Mouse (Mus musculus): ENCODE results near the gene Hoxa6. TPM values are rescaled to one million over a fixed set of nuclear protein-coding genes. Genes with fewer than 3 reads are reported as not detected.

The Hoxa6 gene
- total RNA-seq, 2 experiments from 2014 or later = 1.3 to 1.8 TPM

GRCm38 (mm10) chr6:52186500-52186899, 22.0 kb downstream of the Hoxa6 start:
- intact Hi-C loops (cut with DNase I) = no loop called here
- no peak for DNase-seq

GRCm38 (mm10) chr6:52185834-52186233, 22.7 kb downstream of the Hoxa6 start:
- intact Hi-C loops (cut with DNase I) = no loop called here
- no peak for DNase-seq

- intact Hi-C loops (cut with DNase I) = no loop called here
These were observed 23.3 kb downstream of the Hoxa6 start for GRCm38 (mm10) chr6:52185222-52185621.

GRCm38 (mm10) chr6:52184668-52185067, 23.9 kb downstream of the Hoxa6 start:
- DNase-seq = no peak
- intact Hi-C loops (cut with DNase I) = no loop called here

More at GRCm38 (mm10) chr6:52185222-52185621, 23.3 kb downstream of the Hoxa6 start:
- no peak for DNase-seq

- no peak for DNase-seq
- intact Hi-C loops (cut with DNase I) = no loop called here
These were observed 25.0 kb downstream of the Hoxa6 start for GRCm38 (mm10) chr6:52183311-52184080.

GRCm38 (mm10) chr6:52182793-52183192, 25.7 kb downstream of the Hoxa6 start:
- no peak for DNase-seq
- intact Hi-C loops (cut with DNase I) = no loop called here

GRCm38 (mm10) chr6:52182030-52182429, 26.5 kb downstream of the Hoxa6 start:
- intact Hi-C loops (cut with DNase I) = no loop called here
- DNase-seq = no peak

GRCm38 (mm10) chr6:52180726-52181125, 27.8 kb downstream of the Hoxa6 start:
- intact Hi-C loops (cut with DNase I) = no loop called here
- no peak for DNase-seq

GRCm38 (mm10) chr6:52180213-52180710, 28.3 kb downstream of the Hoxa6 start:
- intact Hi-C loops (cut with DNase I) = no loop called here
- no peak for DNase-seq

GRCm38 (mm10) chr6:52179690-52180089, 28.8 kb downstream of the Hoxa6 start:
- no peak for DNase-seq
- intact Hi-C loops (cut with DNase I) = no loop called here

GRCm38 (mm10) chr6:52178918-52179665, 29.4 kb downstream of the Hoxa6 start:
- intact Hi-C loops (cut with DNase I) = no loop called here
- no peak for DNase-seq

GRCm38 (mm10) chr6:52177806-52178205, 30.7 kb downstream of the Hoxa6 start:
- intact Hi-C loops (cut with DNase I) = no loop called here
- no peak for DNase-seq

GRCm38 (mm10) chr6:52177061-52177735, 31.3 kb downstream of the Hoxa6 start, which contains the start of gene 5730596B20Rik:
TSS of gene 5730596B20Rik (plus strand) at chr6:52177498.
- intact Hi-C loops (cut with DNase I) = no loop called here
- DNase-seq = no peak

- intact Hi-C loops (cut with DNase I) = no loop called here
These were observed 32.1 kb downstream of the Hoxa6 start for GRCm38 (mm10) chr6:52176391-52176790.

GRCm38 (mm10) chr6:52175864-52176263, 32.7 kb downstream of the Hoxa6 start:
- intact Hi-C loops (cut with DNase I) = no loop called here

More at GRCm38 (mm10) chr6:52176391-52176790, 32.1 kb downstream of the Hoxa6 start:
- no peak for DNase-seq

GRCm38 (mm10) chr6:52174968-52175751, 33.4 kb downstream of the Hoxa6 start:
- DNase-seq = no peak
- intact Hi-C loops (cut with DNase I) = no loop called here

More at GRCm38 (mm10) chr6:52175864-52176263, 32.7 kb downstream of the Hoxa6 start:
- no peak for DNase-seq

- intact Hi-C loops (cut with DNase I) = no loop called here
- DNase-seq = no peak
These were observed 34.9 kb downstream of the Hoxa6 start for GRCm38 (mm10) chr6:52173648-52174047.

GRCm38 (mm10) chr6:52172501-52172900, 36.0 kb downstream of the Hoxa6 start:
- intact Hi-C loops (cut with DNase I) = no loop called here
- DNase-seq = peak; percentile 62 to 63

- intact Hi-C loops (cut with DNase I) = no loop called here
- DNase-seq = no peak
These were observed 36.6 kb downstream of the Hoxa6 start for GRCm38 (mm10) chr6:52171938-52172337.

GRCm38 (mm10) chr6:52171331-52171730, 37.2 kb downstream of the Hoxa6 start:
- DNase-seq = no peak
- intact Hi-C loops (cut with DNase I) = no loop called here

Data from gastrocnemius, postnatal 36 days (tissue).